Mouse (Mus musculus): ENCODE data around the gene Spsb2. TPM values are rescaled to one million over a fixed set of nuclear protein-coding genes. Genes with fewer than 3 reads are reported as not detected.

The Spsb2 gene
- polyA plus RNA-seq, 1 experiment from 2014 or later: 8.7 TPM

DNA sequence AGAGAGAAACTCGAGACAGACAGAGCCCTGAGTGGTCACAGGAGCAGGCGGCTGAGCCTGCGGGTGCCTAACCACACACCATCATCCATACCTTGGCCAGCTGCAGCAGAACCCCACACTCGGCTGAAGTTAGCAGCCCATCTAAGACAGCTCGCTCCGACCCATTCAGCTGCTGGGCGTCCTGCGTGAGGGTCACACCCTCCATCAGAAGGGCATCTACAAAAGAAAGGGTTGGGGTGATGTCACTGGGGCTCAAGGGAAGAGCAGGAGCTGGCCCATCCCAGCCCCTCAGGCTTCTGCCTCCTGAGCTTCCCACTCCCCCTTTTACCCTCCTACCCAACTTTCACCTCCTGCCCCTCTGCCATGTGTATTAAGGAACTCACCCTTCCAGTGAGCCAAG is 42.1 kb downstream of the Spsb2 start:
- ATAC-seq (ENCODE audit: low FRiP score): no peak
- H3K27ac ChIP-seq: no peak overlapping the region
- no peak overlapping the region for H3K4me3 ChIP-seq
- no peaks in the 10 kb centered on the region for H3K9me3 ChIP-seq (replicated peaks)
- H3K27me3 ChIP-seq: no peaks in the 10 kb centered on the region; the same call in 1 of the 2 replicates
- 48% methylated on average over 8 of the region's 8 CpGs for WGBS
- H3K36me3 ChIP-seq: peaks cover 4% of the 10 kb centered on the region
- peaks cover 8% of the 10 kb centered on the region for H3K4me1 ChIP-seq
- H3K4me2 ChIP-seq (replicated peaks): no peak overlapping the region
- no peak overlapping the region for H3K9ac ChIP-seq

- 78% methylated on average over 12 of the region's 12 CpGs for WGBS
- Histone ChIP-seq H3K4me1 (peaks cover 33% of the 10 kb centered on the region), H3K9me3 (replicated peaks) (no peaks in the 10 kb centered on the region), H3K4me3 (no peak overlapping the region), H3K27ac (no peak overlapping the region), H3K27me3 (peaks cover 11% of the 10 kb centered on the region), H3K9ac (no peak overlapping the region), H3K36me3 (peaks cover 4% of the 10 kb centered on the region), H3K4me2 (replicated peaks) (no peak overlapping the region)
- ATAC-seq (ENCODE audit: low FRiP score): no peak
Observed at GRCm38 (mm10) chr6:124854647-124855046, 46.2 kb downstream of the Spsb2 start.

GRCm38 (mm10) chr6:124856321-124856720 is 47.9 kb downstream of the Spsb2 start:
- H3K27me3 ChIP-seq: peaks cover 11% of the 10 kb centered on the region; the same call in 1 of the 2 replicates
- H3K4me3 ChIP-seq: peak overlapping the region; percentile 66
- peak; percentile 59 for ATAC-seq (ENCODE audit: low FRiP score)
- peaks cover 4% of the 10 kb centered on the region for H3K36me3 ChIP-seq
- H3K27ac ChIP-seq: peak overlapping the region; percentile 95
- H3K4me1 ChIP-seq: peaks cover 48% of the 10 kb centered on the region
- WGBS: 11% methylated on average over 14 of the region's 14 CpGs
- H3K9me3 ChIP-seq (replicated peaks): no peaks in the 10 kb centered on the region
- peak overlapping the region; percentile 88 for H3K9ac ChIP-seq
- peak overlapping the region; percentile 71 for H3K4me2 ChIP-seq (replicated peaks)

DNA sequence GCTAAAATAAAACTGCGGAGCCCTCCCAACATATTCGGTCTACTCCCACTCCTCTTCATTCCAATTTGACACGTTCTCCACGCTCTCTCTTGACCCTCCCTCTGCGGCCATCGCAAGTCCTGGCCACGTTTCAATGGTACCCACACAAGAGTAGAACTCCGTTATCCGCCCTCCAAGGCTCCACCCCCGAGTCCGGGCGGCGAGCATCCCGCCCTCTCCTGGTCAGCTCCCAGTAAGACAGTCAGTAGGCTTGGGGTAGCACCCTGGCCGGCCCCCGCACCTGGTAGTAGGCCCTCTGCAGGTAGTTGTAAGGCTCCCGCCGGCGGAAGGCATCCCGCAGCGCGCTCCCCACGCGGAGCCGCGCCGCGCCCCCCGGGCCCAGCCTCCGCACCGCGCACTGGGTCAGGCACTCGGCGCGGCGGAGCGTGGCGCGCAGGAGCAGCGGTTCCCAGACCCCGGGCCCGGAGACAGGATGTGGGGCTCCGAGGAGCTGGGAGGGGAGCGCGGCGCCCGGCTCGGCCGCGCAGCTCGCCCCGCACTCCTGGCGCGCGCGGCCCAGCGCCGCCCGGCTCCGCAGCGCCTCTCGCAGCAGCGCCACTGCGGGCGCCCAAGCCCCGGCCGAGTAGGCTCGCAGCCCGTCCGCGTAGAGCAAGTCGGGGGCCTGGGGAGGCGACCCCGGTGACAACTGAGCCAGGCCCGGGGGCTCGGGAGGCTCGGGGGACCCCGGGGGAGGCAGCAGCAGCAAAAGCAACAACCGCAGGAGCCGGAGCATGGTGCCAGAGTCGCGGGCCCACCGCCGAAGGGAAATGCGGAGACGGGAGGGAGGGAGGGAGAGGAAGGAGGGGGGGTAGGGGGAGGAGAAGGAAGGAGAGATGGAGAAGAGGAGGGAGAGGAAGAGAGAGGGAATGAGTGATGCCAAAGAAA is 48.7 kb downstream of the Spsb2 start, which contains the start of gene P3h3:
Gene P3h3, minus strand, starts transcription at position 837 of the 924 bp plus-strand sequence.
- peaks cover 11% of the 10 kb centered on the region; the same call in 1 of the 2 replicates for H3K27me3 ChIP-seq
- peaks cover 56% of the 10 kb centered on the region for H3K4me1 ChIP-seq
- peak within 1 kb of the TSS; percentile 95 for H3K27ac ChIP-seq
- H3K4me3 ChIP-seq: peak within 1 kb of the TSS; percentile 66
- H3K4me2 ChIP-seq (replicated peaks): peak within 1 kb of the TSS; percentile 71
- under 1% methylated on average over 73 of the region's 86 CpGs for WGBS
- ATAC-seq (ENCODE audit: low FRiP score): peak; percentile 91
- peaks cover 4% of the 10 kb centered on the region for H3K36me3 ChIP-seq
- no peaks in the 10 kb centered on the region for H3K9me3 ChIP-seq (replicated peaks)
- peak within 1 kb of the TSS; percentile 88 for H3K9ac ChIP-seq

DNA sequence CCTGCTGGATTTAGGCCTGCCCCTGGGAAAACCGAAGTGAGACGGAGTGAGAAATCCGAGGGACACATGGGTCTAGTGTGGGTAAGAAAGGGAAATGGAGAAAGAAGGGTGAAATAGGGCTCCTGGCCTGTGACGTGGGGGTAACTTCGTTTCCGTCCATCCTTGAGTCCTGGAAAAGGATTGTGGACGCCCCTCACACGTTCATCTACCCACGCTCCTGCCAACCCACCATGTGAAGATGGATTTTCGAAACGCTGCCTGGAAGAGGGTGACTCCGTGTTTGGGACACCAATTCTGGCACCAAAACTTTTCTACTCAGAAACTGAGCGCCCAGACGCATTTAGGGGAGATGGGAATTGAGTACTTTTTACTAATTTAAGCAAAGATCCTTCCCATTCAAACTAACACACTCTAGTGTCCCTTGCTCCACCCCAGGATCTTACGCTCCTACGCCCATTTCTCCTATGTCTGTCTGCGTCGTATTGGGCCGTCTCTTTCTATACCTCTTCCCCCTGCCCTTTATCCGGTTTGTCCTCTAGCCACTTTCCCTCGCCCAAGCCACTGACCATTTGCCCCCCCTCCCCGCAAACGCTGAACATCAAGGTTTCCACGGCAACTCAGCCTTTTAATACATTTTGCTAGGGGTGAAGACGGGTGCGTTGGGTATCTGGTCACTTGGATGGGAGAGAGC is 49.5 kb downstream of the Spsb2 start:
- H3K27me3 ChIP-seq: peaks cover 11% of the 10 kb centered on the region; the same call in 1 of the 2 replicates
- H3K9me3 ChIP-seq (replicated peaks): no peaks in the 10 kb centered on the region
- H3K4me3 ChIP-seq: peak overlapping the region; percentile 66
- ATAC-seq (ENCODE audit: low FRiP score): no peak; the same call in 1 of the 2 replicates
- H3K36me3 ChIP-seq: no peaks in the 10 kb centered on the region
- peak overlapping the region; percentile 71 for H3K4me2 ChIP-seq (replicated peaks)
- peak overlapping the region; percentile 88 for H3K9ac ChIP-seq
- H3K27ac ChIP-seq: peak overlapping the region; percentile 95
- WGBS: 22% methylated on average over 26 of the region's 26 CpGs
- peaks cover 64% of the 10 kb centered on the region for H3K4me1 ChIP-seq

GRCm38 (mm10) chr6:124858561-124859318 is 50.3 kb downstream of the Spsb2 start:
- H3K9me3 ChIP-seq (replicated peaks): no peaks in the 10 kb centered on the region
- peaks cover 68% of the 10 kb centered on the region for H3K4me1 ChIP-seq
- peak overlapping the region; percentile 71 for H3K4me2 ChIP-seq (replicated peaks)
- H3K9ac ChIP-seq: peak overlapping the region; percentile 88; the same call in 1 of the 2 replicates
- peak overlapping the region; percentile 66; the same call in 1 of the 2 replicates for H3K4me3 ChIP-seq
- 73% methylated on average over 28 of the region's 28 CpGs for WGBS
- H3K27me3 ChIP-seq: peaks cover 11% of the 10 kb centered on the region; the same call in 1 of the 2 replicates
- H3K27ac ChIP-seq: peak overlapping the region; percentile 14; the same call in 1 of the 2 replicates
- no peak for ATAC-seq (ENCODE audit: low FRiP score)
- H3K36me3 ChIP-seq: no peaks in the 10 kb centered on the region

DNA sequence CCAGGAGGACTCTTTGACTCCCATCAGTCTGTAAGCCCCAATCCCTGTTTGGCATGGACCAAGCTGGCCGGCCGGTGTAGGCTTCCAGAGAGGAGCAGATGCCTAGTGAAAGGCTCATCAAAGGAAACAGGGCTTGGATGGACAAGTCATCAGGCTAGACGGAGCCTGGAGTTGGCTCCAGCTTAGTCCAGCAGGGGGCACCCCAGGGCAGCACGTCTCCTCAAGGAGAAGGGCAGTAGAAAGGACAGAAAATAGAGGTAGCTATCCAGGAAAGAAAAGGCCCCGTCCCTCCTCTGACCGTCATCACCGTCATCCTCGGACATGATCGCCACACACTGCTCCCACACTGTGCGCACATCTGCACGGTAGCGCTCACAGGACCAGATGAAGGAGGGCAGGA is 51.3 kb downstream of the Spsb2 start:
- Histone ChIP-seq H3K4me1 (peaks cover 78% of the 10 kb centered on the region), H3K9ac (peak overlapping the region; percentile 47), H3K4me3 (no peak overlapping the region), H3K9me3 (replicated peaks) (no peaks in the 10 kb centered on the region), H3K4me2 (replicated peaks) (peak overlapping the region; percentile 34), H3K27me3 (peaks cover 11% of the 10 kb centered on the region; the same call in 1 of the 2 replicates), H3K27ac (peak overlapping the region; percentile 80), H3K36me3 (no peaks in the 10 kb centered on the region)
- ATAC-seq (ENCODE audit: low FRiP score): 0 out of 2 replicates have a peak, but pooled peaks have one; percentile 4
- 12% methylated on average over 12 of the region's 12 CpGs for WGBS

Other genes starting within 250 kb of the Spsb2 start
- gene C1rb, start 238.4 kb upstream of the Spsb2 start, polyA plus RNA-seq (2016; fragmentation: Nextera tagmentation; extraction: Ambion mirVana): not detected in 2 replicates
- gene C1s2, start 172.6 kb upstream of the Spsb2 start, polyA plus RNA-seq (2016; fragmentation: Nextera tagmentation; extraction: Ambion mirVana): not detected in 2 replicates
- gene Lpcat3, start 145.6 kb upstream of the Spsb2 start, polyA plus RNA-seq (2016; fragmentation: Nextera tagmentation; extraction: Ambion mirVana): 45.3 and 48.6 TPM in 2 replicates
- gene Emg1, start 96.5 kb upstream of the Spsb2 start, polyA plus RNA-seq (2016; fragmentation: Nextera tagmentation; extraction: Ambion mirVana): 131 and 138 TPM in 2 replicates
- gene Phb2, start 96.3 kb upstream of the Spsb2 start, polyA plus RNA-seq (2016; fragmentation: Nextera tagmentation; extraction: Ambion mirVana): 291 and 292 TPM in 2 replicates
- gene Ptpn6, start 69.9 kb upstream of the Spsb2 start, polyA plus RNA-seq (2016; fragmentation: Nextera tagmentation; extraction: Ambion mirVana): 5.6 TPM in 2 replicates
- gene Grcc10, start 67.3 kb upstream of the Spsb2 start, polyA plus RNA-seq (2016; fragmentation: Nextera tagmentation; extraction: Ambion mirVana): 519 and 565 TPM in 2 replicates
- not detected in 2 replicates for gene Gm45234, start 52.6 kb upstream of the Spsb2 start, polyA plus RNA-seq (2016; fragmentation: Nextera tagmentation; extraction: Ambion mirVana)
- 20.3 and 20.6 TPM in 2 replicates for gene Atn1, start 52.1 kb upstream of the Spsb2 start, polyA plus RNA-seq (2016; fragmentation: Nextera tagmentation; extraction: Ambion mirVana)
- gene Eno2, start 39.0 kb upstream of the Spsb2 start, polyA plus RNA-seq (2016; fragmentation: Nextera tagmentation; extraction: Ambion mirVana): 18.7 and 19.6 TPM in 2 replicates
- 3.9 and 5.2 TPM in 2 replicates for gene Lrrc23, start 28.9 kb upstream of the Spsb2 start, polyA plus RNA-seq (2016; fragmentation: Nextera tagmentation; extraction: Ambion mirVana)
- 481 and 483 TPM in 2 replicates for gene Tpi1, start 5.6 kb downstream of the Spsb2 start, polyA plus RNA-seq (2016; fragmentation: Nextera tagmentation; extraction: Ambion mirVana)
- gene Usp5, start 20.8 kb downstream of the Spsb2 start, polyA plus RNA-seq (2016; fragmentation: Nextera tagmentation; extraction: Ambion mirVana): 200 and 202 TPM in 2 replicates
- 111 and 120 TPM in 2 replicates for gene Cdca3, start 20.9 kb downstream of the Spsb2 start, polyA plus RNA-seq (2016; fragmentation: Nextera tagmentation; extraction: Ambion mirVana)
- 0.52 and 0.92 TPM in 2 replicates for gene Gnb3, start 31.6 kb downstream of the Spsb2 start, polyA plus RNA-seq (2016; fragmentation: Nextera tagmentation; extraction: Ambion mirVana)
- 34.5 and 39.6 TPM in 2 replicates for gene P3h3, start 49.1 kb downstream of the Spsb2 start, polyA plus RNA-seq (2016; fragmentation: Nextera tagmentation; extraction: Ambion mirVana)
- 11.3 and 12.7 TPM in 2 replicates for gene Gpr162, start 55.3 kb downstream of the Spsb2 start, polyA plus RNA-seq (2016; fragmentation: Nextera tagmentation; extraction: Ambion mirVana)
- 0.06 TPM in 1 of 2 replicates, not detected in the other for gene Cd4, start 79.6 kb downstream of the Spsb2 start, polyA plus RNA-seq (2016; fragmentation: Nextera tagmentation; extraction: Ambion mirVana)
- gene Lag3, start 103.0 kb downstream of the Spsb2 start, polyA plus RNA-seq (2016; fragmentation: Nextera tagmentation; extraction: Ambion mirVana): 1.9 and 2.1 TPM in 2 replicates
- gene Ptms, start 111.4 kb downstream of the Spsb2 start, polyA plus RNA-seq (2016; fragmentation: Nextera tagmentation; extraction: Ambion mirVana): 637 and 707 TPM in 2 replicates
- 462 and 488 TPM in 2 replicates for gene Mlf2, start 122.7 kb downstream of the Spsb2 start, polyA plus RNA-seq (2016; fragmentation: Nextera tagmentation; extraction: Ambion mirVana)
- 99.5 and 101 TPM in 2 replicates for gene Cops7a, start 156.9 kb downstream of the Spsb2 start, polyA plus RNA-seq (2016; fragmentation: Nextera tagmentation; extraction: Ambion mirVana)
- gene Pianp, start 188.0 kb downstream of the Spsb2 start, polyA plus RNA-seq (2016; fragmentation: Nextera tagmentation; extraction: Ambion mirVana): 8.6 and 8.9 TPM in 2 replicates
- 21.6 and 22.3 TPM in 2 replicates for gene Zfp384, start 200.5 kb downstream of the Spsb2 start, polyA plus RNA-seq (2016; fragmentation: Nextera tagmentation; extraction: Ambion mirVana)
- 151 and 159 TPM in 2 replicates for gene Ing4, start 231.1 kb downstream of the Spsb2 start, polyA plus RNA-seq (2016; fragmentation: Nextera tagmentation; extraction: Ambion mirVana)
- 16.0 and 18.3 TPM in 2 replicates for gene Acrbp, start 241.0 kb downstream of the Spsb2 start, polyA plus RNA-seq (2016; fragmentation: Nextera tagmentation; extraction: Ambion mirVana)